Mouse (Mus musculus): Measurements from ENCODE around the gene Adat1. TPM values are rescaled to one million over a fixed set of nuclear protein-coding genes. Genes with fewer than 3 reads are reported as not detected.

Gene Adat1
- polyA plus RNA-seq, 1 experiment from 2014 or later = 9.8 TPM

- no peak for ATAC-seq (ENCODE audit: insufficient read depth)
- Histone ChIP-seq H3K27me3 (ENCODE audit: insufficient read depth, low read length) (no peaks in the 10 kb centered on the region), H3K9ac (no peak overlapping the region), H3K36me3 (ENCODE audit: insufficient read depth) (no peaks in the 10 kb centered on the region), H3K4me2 (no peak overlapping the region), H3K27ac (ENCODE audit: low read depth) (no peak overlapping the region), H3K4me1 (ENCODE audit: insufficient read depth) (0 out of 2 replicates have a peak, but pooled peaks cover 9% of the 10 kb centered on the region), H3K9me3 (ENCODE audit: low read depth, low read length) (no peaks in the 10 kb centered on the region), H3K4me3 (ENCODE audit: low read depth, low read length) (no peak overlapping the region)
- 70% methylated on average over 16 of the region's 16 CpGs for WGBS
- no peak for TF ChIP-seq CTCF (IDR thresholded peaks at IDR 0.05; ENCODE audit: low read depth)
- DNase-seq = no peak
Measured at GRCm38 (mm10) chr8:111931721-111932120, 60.4 kb downstream of the Adat1 start.

GRCm38 (mm10) chr8:111929648-111930344, 62.3 kb downstream of the Adat1 start:
- Histone ChIP-seq H3K9ac (no peak overlapping the region), H3K4me2 (no peak overlapping the region), H3K36me3 (ENCODE audit: insufficient read depth) (no peaks in the 10 kb centered on the region), H3K9me3 (ENCODE audit: low read depth, low read length) (no peaks in the 10 kb centered on the region), H3K4me1 (ENCODE audit: insufficient read depth) (0 out of 2 replicates have a peak, but pooled peaks cover 9% of the 10 kb centered on the region), H3K27ac (ENCODE audit: low read depth) (no peak overlapping the region; the same call in 1 of the 2 replicates), H3K27me3 (ENCODE audit: insufficient read depth, low read length) (no peaks in the 10 kb centered on the region), H3K4me3 (ENCODE audit: low read depth, low read length) (no peak overlapping the region)
- DNase-seq (no peak), ATAC-seq (ENCODE audit: insufficient read depth) (no peak)
- TF ChIP-seq CTCF (IDR thresholded peaks at IDR 0.05; ENCODE audit: low read depth) = no peak
- WGBS = 47% methylated on average over 8 of the region's 8 CpGs

GRCm38 (mm10) chr8:111924976-111925375, 67.1 kb downstream of the Adat1 start:
- Histone ChIP-seq H3K4me2 (no peak overlapping the region), H3K36me3 (ENCODE audit: insufficient read depth) (no peaks in the 10 kb centered on the region), H3K4me1 (ENCODE audit: insufficient read depth) (no peaks in the 10 kb centered on the region), H3K27ac (ENCODE audit: low read depth) (no peak overlapping the region), H3K9me3 (ENCODE audit: low read depth, low read length) (no peaks in the 10 kb centered on the region), H3K27me3 (ENCODE audit: insufficient read depth, low read length) (no peaks in the 10 kb centered on the region), H3K9ac (no peak overlapping the region), H3K4me3 (ENCODE audit: low read depth, low read length) (no peak overlapping the region)
- WGBS = 65% methylated on average over 7 of the region's 7 CpGs
- ATAC-seq (ENCODE audit: insufficient read depth) (no peak), DNase-seq (no peak)
- no peak for TF ChIP-seq CTCF (IDR thresholded peaks at IDR 0.05; ENCODE audit: low read depth)

- no peaks in the 10 kb centered on the region for H3K9me3 ChIP-seq (ENCODE audit: low read depth, low read length)
- 29% methylated on average over 10 of the region's 10 CpGs for WGBS
- no peak overlapping the region for H3K27ac ChIP-seq (ENCODE audit: low read depth)
- no peak overlapping the region for H3K9ac ChIP-seq
- no peaks in the 10 kb centered on the region for H3K36me3 ChIP-seq (ENCODE audit: insufficient read depth)
- H3K4me3 ChIP-seq (ENCODE audit: low read depth, low read length) = no peak overlapping the region
- DNase-seq (peak; percentile 73), ATAC-seq (ENCODE audit: insufficient read depth) (peak; percentile 31; the same call in 1 of the 2 replicates)
- H3K4me1 ChIP-seq (ENCODE audit: insufficient read depth) = no peaks in the 10 kb centered on the region
- no peaks in the 10 kb centered on the region for H3K27me3 ChIP-seq (ENCODE audit: insufficient read depth, low read length)
- peak; percentile 58 for TF ChIP-seq CTCF (IDR thresholded peaks at IDR 0.05; ENCODE audit: low read depth)
- no peak overlapping the region for H3K4me2 ChIP-seq
Measured at GRCm38 (mm10) chr8:111923383-111923804, 68.7 kb downstream of the Adat1 start.

- no peak overlapping the region for H3K4me3 ChIP-seq (ENCODE audit: low read depth, low read length)
- no peaks in the 10 kb centered on the region for H3K9me3 ChIP-seq (ENCODE audit: low read depth, low read length)
- H3K36me3 ChIP-seq (ENCODE audit: insufficient read depth) = 0 out of 2 replicates have a peak, but pooled peaks cover 2% of the 10 kb centered on the region
- H3K9ac ChIP-seq = no peak overlapping the region
- ATAC-seq (ENCODE audit: insufficient read depth) = no peak
- TF ChIP-seq CTCF (IDR thresholded peaks at IDR 0.05; ENCODE audit: low read depth) = no peak
- no peaks in the 10 kb centered on the region for H3K27me3 ChIP-seq (ENCODE audit: insufficient read depth, low read length)
- DNase-seq = no peak
- no peaks in the 10 kb centered on the region for H3K4me1 ChIP-seq (ENCODE audit: insufficient read depth)
- no peak overlapping the region for H3K27ac ChIP-seq (ENCODE audit: low read depth)
- no peak overlapping the region for H3K4me2 ChIP-seq
- WGBS = 74% methylated on average over 4 of the region's 4 CpGs
Measured at GRCm38 (mm10) chr8:111920971-111921370, 71.1 kb downstream of the Adat1 start.

GRCm38 (mm10) chr8:111919663-111920062, 72.4 kb downstream of the Adat1 start:
- Histone ChIP-seq H3K36me3 (ENCODE audit: insufficient read depth) (0 out of 2 replicates have a peak, but pooled peaks cover 2% of the 10 kb centered on the region), H3K9me3 (ENCODE audit: low read depth, low read length) (no peaks in the 10 kb centered on the region), H3K4me1 (ENCODE audit: insufficient read depth) (no peaks in the 10 kb centered on the region), H3K27ac (ENCODE audit: low read depth) (no peak overlapping the region), H3K27me3 (ENCODE audit: insufficient read depth, low read length) (no peaks in the 10 kb centered on the region), H3K4me2 (no peak overlapping the region), H3K9ac (no peak overlapping the region), H3K4me3 (ENCODE audit: low read depth, low read length) (no peak overlapping the region)
- ATAC-seq (ENCODE audit: insufficient read depth) (no peak), DNase-seq (no peak)
- 0 out of 2 replicates have a peak, but pooled peaks have one; percentile 38 for TF ChIP-seq CTCF (IDR thresholded peaks at IDR 0.05; ENCODE audit: low read depth)
- 88% methylated on average over 2 of the region's 2 CpGs for WGBS

Other genes with a start within 250 kb of the Adat1 start
- 54.5 and 56.3 TPM in 2 replicates for gene Bcar1, start 248.5 kb downstream of the Adat1 start, polyA plus RNA-seq (2014; fragmentation: Nextera tagmentation; extraction: Ambion mirVana)
- gene Cfdp1, start 138.0 kb downstream of the Adat1 start, polyA plus RNA-seq (2014; fragmentation: Nextera tagmentation; extraction: Ambion mirVana) = 195 and 200 TPM in 2 replicates
- 7.0 and 7.3 TPM in 2 replicates for gene Tmem170, start 115.6 kb downstream of the Adat1 start, polyA plus RNA-seq (2014; fragmentation: Nextera tagmentation; extraction: Ambion mirVana)
- 5.3 and 6.6 TPM in 2 replicates for gene Chst5, start 81.9 kb downstream of the Adat1 start, polyA plus RNA-seq (2014; fragmentation: Nextera tagmentation; extraction: Ambion mirVana)
- 18.7 and 18.9 TPM in 2 replicates for gene Tmem231, start 58.4 kb downstream of the Adat1 start, polyA plus RNA-seq (2014; fragmentation: Nextera tagmentation; extraction: Ambion mirVana)
- gene Gabarapl2, start 51.6 kb downstream of the Adat1 start, polyA plus RNA-seq (2014; fragmentation: Nextera tagmentation; extraction: Ambion mirVana) = 147 and 163 TPM in 2 replicates
- 227 and 229 TPM in 2 replicates for gene Kars, start 19.0 kb upstream of the Adat1 start, polyA plus RNA-seq (2014; fragmentation: Nextera tagmentation; extraction: Ambion mirVana)
- gene Terf2ip, start 19.1 kb upstream of the Adat1 start, polyA plus RNA-seq (2014; fragmentation: Nextera tagmentation; extraction: Ambion mirVana) = 22.8 and 25.0 TPM in 2 replicates
- gene Gm6793, start 22.7 kb upstream of the Adat1 start, polyA plus RNA-seq (2014; fragmentation: Nextera tagmentation; extraction: Ambion mirVana) = 0.42 TPM in 1 of 2 replicates, not detected in the other

All from lung, embryonic 14.5 days (tissue).